Mouse (Mus musculus) testis, postnatal 10 days (tissue): ENCODE data around the gene Krt8.
A peak's percentile ranks its signal among the peaks of the same experiment; 100 is the strongest.
"Not testable (repeated sequence)": the region's sequence is repeated elsewhere in the genome, so short reads cannot be mapped to it uniquely, and the experiment has no call there.

ENCODE experiments used
- DNase-seq: peaks from one replicate; pipeline ENCODE4 v3.0.0; 2021; ENCODE audit warnings: low spot score

The Krt8 gene

GRCm38 (mm10) chr15:102007097-102008069 is 3.1 kb upstream of the Krt8 start:
- no peak for DNase-seq

GRCm38 (mm10) chr15:102006317-102006716 is 2.0 kb upstream of the Krt8 start:
- DNase-seq: no peak

GRCm38 (mm10) chr15:102005290-102005689 is 1.0 kb upstream of the Krt8 start:
- DNase-seq: no peak

GRCm38 (mm10) chr15:102003516-102003915 is 766 bp downstream of the Krt8 start:
- DNase-seq: no peak

GRCm38 (mm10) chr15:102002646-102003488 is 1.4 kb downstream of the Krt8 start:
- DNase-seq: peak; percentile 72

- DNase-seq: no peak
Measured at GRCm38 (mm10) chr15:101999676-102000335, 4.5 kb downstream of the Krt8 start.

GRCm38 (mm10) chr15:101999156-101999555 is 5.1 kb downstream of the Krt8 start:
- DNase-seq: no peak

- not testable (repeated sequence) for DNase-seq
Measured at GRCm38 (mm10) chr15:101996450-101997078, 7.7 kb downstream of the Krt8 start.

GRCm38 (mm10) chr15:101995484-101996236 is 8.6 kb downstream of the Krt8 start:
- no peak for DNase-seq

GRCm38 (mm10) chr15:101994365-101994764 is 9.9 kb downstream of the Krt8 start:
- no peak for DNase-seq

- DNase-seq: no peak
Measured at GRCm38 (mm10) chr15:101990946-101991345, 13.3 kb downstream of the Krt8 start.

GRCm38 (mm10) chr15:101988714-101989113 is 15.6 kb downstream of the Krt8 start:
- no peak for DNase-seq

- DNase-seq: peak; percentile 92
Measured at GRCm38 (mm10) chr15:101988119-101988518, 16.2 kb downstream of the Krt8 start.

- no peak for DNase-seq
Measured at GRCm38 (mm10) chr15:101984746-101985145, 19.5 kb downstream of the Krt8 start.

- DNase-seq: peak; percentile 95
Measured at GRCm38 (mm10) chr15:101983949-101984601, 20.2 kb downstream of the Krt8 start.

GRCm38 (mm10) chr15:101983315-101983948 is 20.9 kb downstream of the Krt8 start:
- DNase-seq: no peak

- no peak for DNase-seq
Measured at GRCm38 (mm10) chr15:101980849-101981248, 23.4 kb downstream of the Krt8 start.

GRCm38 (mm10) chr15:101977043-101977726 is 27.1 kb downstream of the Krt8 start:
- DNase-seq: peak; percentile 94

- DNase-seq: no peak
Measured at GRCm38 (mm10) chr15:101976641-101977040, 27.6 kb downstream of the Krt8 start.
